Mouse (Mus musculus) liver, embryonic 12.5 days (tissue): ENCODE measurements around the gene Cdkal1. TPM values are rescaled to one million over a fixed set of nuclear protein-coding genes. Genes with fewer than 3 reads are reported as not detected.

ENCODE experiments used
- ATAC-seq: fragments of 200-750 bp; cut with Nextera tagmentation; 2 replicates; pipeline ENCODE4 v1.8.0; 2017; ENCODE audit warnings: moderate number of reproducible peaks, mild to moderate bottlenecking, moderate library complexity
- H3K27ac ChIP-seq: fragments of 300-500 bp; sonication (generic); 2 replicates; pipeline ENCODE4 v1.5.1; 2016; ENCODE audit warnings: mild to moderate bottlenecking
- H3K27me3 ChIP-seq: fragments of 300-500 bp; sonication (generic); replicated peaks from 2 replicates; pipeline ENCODE4 v1.6.1; 2016; ENCODE audit warnings: mild to moderate bottlenecking, moderate library complexity
- H3K36me3 ChIP-seq: fragments of 300-500 bp; sonication (generic); 2 replicates; pipeline ENCODE4 v1.6.1; 2016; ENCODE audit warnings: mild to moderate bottlenecking, moderate library complexity
- H3K4me1 ChIP-seq: fragments of 300-500 bp; sonication (generic); 2 replicates; pipeline ENCODE4 v1.6.1; 2016
- H3K4me2 ChIP-seq: fragments of 300-500 bp; sonication (generic); 2 replicates; pipeline ENCODE4 v1.6.1; 2016; ENCODE audit warnings: mild to moderate bottlenecking, moderate library complexity
- H3K4me3 ChIP-seq: fragments of 300-500 bp; sonication (generic); 2 replicates; pipeline ENCODE4 v1.5.1; 2016; ENCODE audit warnings: mild to moderate bottlenecking, moderate library complexity
- H3K9ac ChIP-seq: fragments of 300-500 bp; sonication (generic); 2 replicates; pipeline ENCODE4 v1.6.1; 2016; ENCODE audit warnings: mild to moderate bottlenecking, moderate library complexity
- H3K9me3 ChIP-seq: fragments of 300-500 bp; sonication (generic); replicated peaks from 2 replicates; pipeline ENCODE4 v1.6.1; 2016; ENCODE audit warnings: mild to moderate bottlenecking, moderate library complexity
- WGBS: fragments of 180-500 bp; shearing (Covaris S2); methylation state at CpG from one replicate; pipeline ENCODE4 v1.1.7; 2016; ENCODE audit not compliant: insufficient replicate concordance; 5-methylcytosine and 5-hydroxymethylcytosine counted together
- polyA plus RNA-seq: library from polyadenylated mRNA; unstranded; fragments of >200 nt; fragmentation: Nextera tagmentation; extraction: Ambion mirVana; gene quantifications from 2 replicates; pipeline ENCODE4 v1.2.1, GENCODE M21; 2016

The Cdkal1 gene
- polyA plus RNA-seq, 1 experiment from 2014 or later = 16.0 TPM

GRCm38 (mm10) chr13:29779519-29779918 is 76.0 kb downstream of the Cdkal1 start:
- WGBS = 77% methylated on average over 5 of the region's 5 CpGs
- no peaks in the 10 kb centered on the region for H3K27me3 ChIP-seq
- no peaks in the 10 kb centered on the region for H3K4me1 ChIP-seq
- ATAC-seq = no peak
- H3K4me2 ChIP-seq = no peak overlapping the region
- no peak overlapping the region for H3K9ac ChIP-seq
- H3K4me3 ChIP-seq = no peak overlapping the region
- no peaks in the 10 kb centered on the region for H3K9me3 ChIP-seq
- H3K27ac ChIP-seq = no peak overlapping the region
- no peaks in the 10 kb centered on the region for H3K36me3 ChIP-seq

- Histone ChIP-seq H3K27ac (no peak overlapping the region), H3K4me3 (no peak overlapping the region), H3K4me1 (0 out of 2 replicates have a peak, but pooled peaks cover 2% of the 10 kb centered on the region), H3K27me3 (no peaks in the 10 kb centered on the region), H3K36me3 (no peaks in the 10 kb centered on the region), H3K9ac (no peak overlapping the region), H3K4me2 (no peak overlapping the region), H3K9me3 (no peaks in the 10 kb centered on the region)
- no peak for ATAC-seq
- WGBS = 70% methylated on average over 5 of the region's 5 CpGs
These were observed 76.4 kb downstream of the Cdkal1 start for GRCm38 (mm10) chr13:29779116-29779515.

GRCm38 (mm10) chr13:29778124-29778523 is 77.3 kb downstream of the Cdkal1 start:
- no peak for ATAC-seq
- H3K27me3 ChIP-seq = no peaks in the 10 kb centered on the region
- H3K4me1 ChIP-seq = peaks cover 8% of the 10 kb centered on the region; the same call in 1 of the 2 replicates
- WGBS = 68% methylated on average over 6 of the region's 6 CpGs
- H3K9me3 ChIP-seq = no peaks in the 10 kb centered on the region
- no peak overlapping the region for H3K9ac ChIP-seq
- H3K4me3 ChIP-seq = no peak overlapping the region
- no peaks in the 10 kb centered on the region for H3K36me3 ChIP-seq
- no peak overlapping the region for H3K4me2 ChIP-seq
- no peak overlapping the region for H3K27ac ChIP-seq

DNA sequence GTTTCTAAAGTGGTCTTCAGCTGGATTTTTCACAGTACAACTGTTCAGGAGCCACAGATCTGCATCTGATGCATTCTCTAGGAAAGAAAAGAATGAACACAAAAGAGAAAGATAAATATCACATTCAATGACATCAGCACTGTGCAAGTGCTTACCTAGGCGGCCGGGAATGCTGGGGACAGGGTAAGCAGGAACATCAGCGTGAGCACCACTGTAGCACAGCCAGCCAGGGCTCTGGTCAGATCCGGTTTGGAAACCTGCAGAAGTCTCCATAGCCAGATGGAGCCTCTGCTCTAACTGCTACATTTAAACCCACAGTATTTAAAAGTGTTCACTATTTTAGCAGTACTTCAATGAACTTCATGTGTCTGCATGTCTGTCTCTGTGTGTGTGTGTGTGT is 78.2 kb downstream of the Cdkal1 start:
- Histone ChIP-seq H3K9ac (no peak overlapping the region), H3K9me3 (no peaks in the 10 kb centered on the region)
- 81% methylated on average over 4 of the region's 4 CpGs for WGBS

GRCm38 (mm10) chr13:29775603-29776230 is 79.8 kb downstream of the Cdkal1 start:
- ATAC-seq = no peak
- Histone ChIP-seq H3K4me3 (no peak overlapping the region), H3K9ac (no peak overlapping the region), H3K4me2 (no peak overlapping the region), H3K27ac (no peak overlapping the region), H3K36me3 (no peaks in the 10 kb centered on the region), H3K4me1 (peaks cover 14% of the 10 kb centered on the region; the same call in 1 of the 2 replicates), H3K27me3 (no peaks in the 10 kb centered on the region), H3K9me3 (no peaks in the 10 kb centered on the region)
- WGBS = 83% methylated on average over 8 of the region's 8 CpGs

More for the DNA sequence above, 78.2 kb downstream of the Cdkal1 start:
- Histone ChIP-seq H3K4me1 (peaks cover 14% of the 10 kb centered on the region; the same call in 1 of the 2 replicates), H3K4me3 (no peak overlapping the region), H3K27me3 (no peaks in the 10 kb centered on the region), H3K36me3 (no peaks in the 10 kb centered on the region), H3K4me2 (no peak overlapping the region), H3K27ac (no peak overlapping the region)
- ATAC-seq = no peak

- WGBS = 24% methylated on average over 6 of the region's 6 CpGs
- no peak overlapping the region for H3K4me3 ChIP-seq
- no peak overlapping the region for H3K27ac ChIP-seq
- no peak overlapping the region for H3K9ac ChIP-seq
- ATAC-seq = no peak
- no peaks in the 10 kb centered on the region for H3K36me3 ChIP-seq
- no peaks in the 10 kb centered on the region for H3K27me3 ChIP-seq
- H3K9me3 ChIP-seq = no peaks in the 10 kb centered on the region
- peaks cover 14% of the 10 kb centered on the region; the same call in 1 of the 2 replicates for H3K4me1 ChIP-seq
- H3K4me2 ChIP-seq = no peak overlapping the region
These were observed 81.9 kb downstream of the Cdkal1 start for GRCm38 (mm10) chr13:29773563-29773962.

DNA sequence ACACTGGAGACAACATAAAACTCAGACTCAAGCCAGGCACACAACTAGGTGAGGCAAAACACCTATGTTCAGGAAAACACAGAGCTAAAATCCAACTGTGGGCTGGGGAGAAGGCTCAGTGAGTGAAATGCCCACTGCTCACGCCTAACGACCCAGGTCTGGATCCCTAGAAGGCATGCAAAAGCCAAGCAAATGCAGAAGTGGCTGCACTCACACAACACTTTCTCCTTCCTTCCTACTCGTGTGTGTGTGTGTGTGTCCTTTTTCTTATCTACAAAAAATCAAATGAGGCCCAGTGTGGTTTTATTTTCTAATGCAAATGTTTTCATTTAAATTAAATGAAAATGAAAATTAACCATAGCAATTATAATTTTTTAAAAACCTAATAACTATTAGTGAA is 82.5 kb downstream of the Cdkal1 start:
- no peaks in the 10 kb centered on the region for H3K27me3 ChIP-seq
- H3K9ac ChIP-seq = no peak overlapping the region
- H3K4me1 ChIP-seq = peaks cover 14% of the 10 kb centered on the region; the same call in 1 of the 2 replicates
- 33% methylated on average over 3 of the region's 3 CpGs for WGBS
- no peaks in the 10 kb centered on the region for H3K9me3 ChIP-seq
- no peak for ATAC-seq
- H3K4me3 ChIP-seq = no peak overlapping the region
- no peak overlapping the region for H3K27ac ChIP-seq
- no peak overlapping the region for H3K4me2 ChIP-seq
- H3K36me3 ChIP-seq = no peaks in the 10 kb centered on the region

GRCm38 (mm10) chr13:29769647-29770436 is 85.6 kb downstream of the Cdkal1 start:
- H3K4me2 ChIP-seq = no peak overlapping the region

GRCm38 (mm10) chr13:29768104-29768503 is 87.4 kb downstream of the Cdkal1 start:
- ATAC-seq = no peak
- H3K4me1 ChIP-seq = peaks cover 10% of the 10 kb centered on the region; the same call in 1 of the 2 replicates
- H3K9ac ChIP-seq = no peak overlapping the region
- no peak overlapping the region for H3K27ac ChIP-seq
- H3K27me3 ChIP-seq = no peaks in the 10 kb centered on the region
- H3K9me3 ChIP-seq = no peaks in the 10 kb centered on the region
- WGBS = 33% methylated on average over 1 of the region's 1 CpGs
- H3K4me3 ChIP-seq = no peak overlapping the region
- no peaks in the 10 kb centered on the region for H3K36me3 ChIP-seq
- no peak overlapping the region for H3K4me2 ChIP-seq

More at GRCm38 (mm10) chr13:29769647-29770436, 85.6 kb downstream of the Cdkal1 start:
- Histone ChIP-seq H3K4me1 (peaks cover 19% of the 10 kb centered on the region; the same call in 1 of the 2 replicates), H3K36me3 (no peaks in the 10 kb centered on the region), H3K27ac (no peak overlapping the region), H3K27me3 (no peaks in the 10 kb centered on the region), H3K9me3 (no peaks in the 10 kb centered on the region), H3K4me3 (no peak overlapping the region), H3K9ac (no peak overlapping the region)
- 49% methylated on average over 12 of the region's 12 CpGs for WGBS
- no peak for ATAC-seq

- 62% methylated on average over 4 of the region's 4 CpGs for WGBS
These were observed 87.9 kb downstream of the Cdkal1 start for GRCm38 (mm10) chr13:29767587-29767986.

DNA sequence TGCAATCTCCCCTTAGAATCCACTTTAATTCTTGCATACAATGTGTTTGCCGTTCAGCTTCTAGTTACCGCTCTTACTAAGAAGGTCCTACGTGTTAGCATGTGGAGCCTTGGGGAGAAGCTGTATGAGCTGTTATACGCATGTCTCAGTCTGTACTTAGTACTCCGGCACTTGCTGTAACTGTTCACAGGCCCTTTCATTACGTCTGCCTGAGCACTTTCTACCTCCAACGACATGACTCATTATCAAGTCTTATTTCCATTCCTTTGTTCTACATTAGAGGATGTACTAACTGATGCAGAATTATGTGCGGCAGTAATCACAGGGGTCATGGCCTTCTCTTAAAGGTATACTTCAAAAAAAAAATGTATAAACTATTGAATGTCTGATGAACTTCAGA is 89.1 kb downstream of the Cdkal1 start:
- Histone ChIP-seq H3K9ac (no peak overlapping the region), H3K36me3 (no peaks in the 10 kb centered on the region), H3K4me2 (no peak overlapping the region), H3K4me1 (peaks cover 5% of the 10 kb centered on the region; the same call in 1 of the 2 replicates), H3K27ac (no peak overlapping the region), H3K4me3 (no peak overlapping the region), H3K27me3 (no peaks in the 10 kb centered on the region), H3K9me3 (no peaks in the 10 kb centered on the region)
- WGBS = 78% methylated on average over 8 of the region's 8 CpGs
- no peak for ATAC-seq

More at GRCm38 (mm10) chr13:29767587-29767986, 87.9 kb downstream of the Cdkal1 start:
- Histone ChIP-seq H3K9me3 (no peaks in the 10 kb centered on the region), H3K4me2 (no peak overlapping the region), H3K4me3 (no peak overlapping the region), H3K27me3 (no peaks in the 10 kb centered on the region), H3K36me3 (no peaks in the 10 kb centered on the region), H3K9ac (no peak overlapping the region), H3K4me1 (peaks cover 6% of the 10 kb centered on the region; the same call in 1 of the 2 replicates), H3K27ac (no peak overlapping the region)
- ATAC-seq = no peak

DNA sequence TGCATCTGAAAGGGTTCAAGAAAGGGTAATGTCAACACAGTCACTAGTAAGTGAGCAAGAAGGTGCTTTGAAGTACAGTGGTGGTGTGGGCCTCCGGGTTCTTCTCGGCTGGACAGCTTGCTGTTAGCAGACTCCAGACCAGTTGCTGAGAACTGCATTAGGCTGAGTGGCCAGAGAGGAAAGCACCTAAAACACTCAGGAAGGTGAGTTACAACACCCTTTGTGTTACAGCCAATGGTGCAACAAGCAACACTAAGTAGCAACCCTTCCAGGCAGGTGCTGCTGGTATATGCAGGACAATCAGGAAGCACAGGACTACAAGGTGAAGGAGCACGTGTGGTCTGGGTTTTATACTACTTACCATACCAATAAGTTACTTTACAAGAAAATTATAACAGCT is 90.2 kb downstream of the Cdkal1 start:
- Histone ChIP-seq H3K4me2 (no peak overlapping the region), H3K36me3 (no peaks in the 10 kb centered on the region), H3K9ac (no peak overlapping the region), H3K27ac (no peak overlapping the region), H3K4me3 (no peak overlapping the region), H3K4me1 (peaks cover 5% of the 10 kb centered on the region; the same call in 1 of the 2 replicates), H3K9me3 (no peaks in the 10 kb centered on the region), H3K27me3 (no peaks in the 10 kb centered on the region)
- WGBS = 66% methylated on average over 3 of the region's 3 CpGs
- no peak for ATAC-seq
